Mouse (Mus musculus): ENCODE results near the gene A930017K11Rik. TPM values are rescaled to one million over a fixed set of nuclear protein-coding genes. Genes with fewer than 3 reads are reported as not detected.
A peak's percentile ranks its signal among the peaks of the same experiment; 100 is the strongest.

Gene A930017K11Rik
- total and polyA plus RNA-seq, 3 experiments = not detected

DNA sequence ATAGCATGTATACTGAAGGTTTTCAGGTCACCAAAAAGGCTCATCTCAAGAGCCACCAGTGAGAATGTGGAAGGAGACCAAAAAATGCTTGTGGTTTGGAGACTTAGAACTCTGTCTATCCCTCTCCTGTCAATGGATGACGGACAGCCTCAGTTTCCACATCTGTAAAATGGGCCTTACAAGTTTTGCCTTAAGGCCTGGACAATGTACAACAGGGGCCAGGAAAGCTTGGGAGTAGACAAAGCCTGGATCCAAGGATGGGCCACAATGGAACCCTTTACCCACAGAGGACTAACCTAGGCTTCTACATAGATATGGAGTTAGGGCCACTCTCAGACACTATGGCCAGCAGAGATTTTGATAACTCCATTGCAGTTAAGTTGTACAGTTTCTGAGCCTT lies 31.7 kb upstream of the A930017K11Rik start:
- Histone ChIP-seq H3K4me1 (ENCODE audit: control insufficient read depth in 1 of 2, insufficient read depth in 2 of 2, low read length in 2 of 2) (peaks cover 5 to 13% of the 10 kb centered on the region in 2 experiments; a peak in 3 of 4 replicates), H3K4me3 (ENCODE audit: control insufficient read depth in 1 of 2, insufficient read depth in 1 of 2, low read depth in 2 of 2, low read length in 2 of 2) (peak overlapping the region in 1 of 2 experiments; percentile 63; a peak in 1 of 4 replicates), H3K79me2 (ENCODE audit: control insufficient read depth, insufficient read depth, low read length, poor library complexity) (peaks cover 32% of the 10 kb centered on the region), H3K36me3 (ENCODE audit: control insufficient read depth in 1 of 2, insufficient read depth in 2 of 2, low read length in 2 of 2) (peaks cover 0 to 13% of the 10 kb centered on the region in 2 experiments; a peak in 2 of 4 replicates), H3K27me3 (ENCODE audit: control insufficient read depth in 1 of 2, insufficient read depth in 2 of 2, low read length in 2 of 2) (no peaks in the 10 kb centered on the region), H3K9me3 (replicated peaks; ENCODE audit: insufficient read depth, low read length) (no peaks in the 10 kb centered on the region), H3K9ac (ENCODE audit: control insufficient read depth, low read depth, low read length, poor library complexity, severe bottlenecking) (no peak overlapping the region), H3K27ac (ENCODE audit: control insufficient read depth, low read depth, low read length) (no peak overlapping the region)
- no peak for DNase-seq (ENCODE audit: low read depth, low spot score)
- 0 out of 2 replicates have a peak, but pooled peaks have one; percentile 9 for TF ChIP-seq TBP (IDR thresholded peaks at IDR 0.05; ENCODE audit: low read depth, low read length)
- TF ChIP-seq HCFC1 (IDR thresholded peaks at IDR 0.05; ENCODE audit: low read depth, low read length) = peak; percentile 38; the same call in 1 of the 2 replicates
- TF ChIP-seq MAZ (IDR thresholded peaks at IDR 0.05; ENCODE audit: low read depth, low read length) = no peak

DNA sequence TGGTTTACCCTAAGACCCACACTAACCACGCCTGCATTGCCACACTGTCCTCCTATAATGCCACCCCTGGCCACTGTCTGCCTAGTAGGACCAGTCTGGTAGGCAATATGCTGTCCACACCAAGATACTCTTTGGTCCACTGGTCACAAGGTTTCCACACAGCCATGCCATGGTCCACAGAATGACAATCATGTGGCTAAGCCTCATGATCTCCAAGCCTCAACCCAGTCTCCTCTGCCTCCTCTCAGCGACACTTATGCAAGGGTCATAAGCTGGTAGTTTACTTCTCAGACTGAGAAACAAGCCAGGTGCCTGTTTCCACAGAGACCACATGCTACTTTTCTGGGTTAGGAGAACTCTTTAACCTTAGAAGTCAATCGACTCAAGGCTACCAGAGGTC lies 30.5 kb upstream of the A930017K11Rik start:
- no peak overlapping the region for H3K4me3 ChIP-seq (ENCODE audit: control insufficient read depth in 1 of 2, insufficient read depth in 1 of 2, low read depth in 2 of 2, low read length in 2 of 2)
- H3K9me3 ChIP-seq (replicated peaks; ENCODE audit: insufficient read depth, low read length) = no peaks in the 10 kb centered on the region
- H3K27me3 ChIP-seq (ENCODE audit: control insufficient read depth in 1 of 2, insufficient read depth in 2 of 2, low read length in 2 of 2) = no peaks in the 10 kb centered on the region
- no peak for DNase-seq (ENCODE audit: low read depth, low spot score)
- H3K4me1 ChIP-seq (ENCODE audit: control insufficient read depth in 1 of 2, insufficient read depth in 2 of 2, low read length in 2 of 2) = peaks cover 5 to 13% of the 10 kb centered on the region in 2 experiments; a peak in 3 of 4 replicates
- TF ChIP-seq CTCF (IDR thresholded peaks at IDR 0.05 in 2 of 3, conservative IDR thresholded peaks at IDR 0.05 in 1 of 3; ENCODE audit: control insufficient read depth in 1 of 3, insufficient read depth in 1 of 3, low read depth in 2 of 3, low read length in 3 of 3, poor library complexity in 1 of 3, severe bottlenecking in 1 of 3) = no peak
- TF ChIP-seq E2F4 (IDR thresholded peaks at IDR 0.05; ENCODE audit: borderline replicate concordance, low read depth, low read length) = no peak
- no peak for TF ChIP-seq MAFK (IDR thresholded peaks at IDR 0.05; ENCODE audit: borderline replicate concordance, low read depth, low read length)
- no peak for TF ChIP-seq GABPA (IDR thresholded peaks at IDR 0.05; ENCODE audit: low read depth, low read length)
- no peak for TF ChIP-seq RCOR1 (IDR thresholded peaks at IDR 0.05; ENCODE audit: low read depth, low read length)
- no peak for TF ChIP-seq TBP (IDR thresholded peaks at IDR 0.05; ENCODE audit: low read depth, low read length)
- no peak for TF ChIP-seq SIN3A (IDR thresholded peaks at IDR 0.05; ENCODE audit: low read length)
- TF ChIP-seq USF2 (IDR thresholded peaks at IDR 0.05; ENCODE audit: borderline replicate concordance in 1 of 2, insufficient read depth in 1 of 2, low read depth in 1 of 2, low read length in 2 of 2) = no peak
- TF ChIP-seq NELFE (IDR thresholded peaks at IDR 0.05; ENCODE audit: low read depth, low read length) = no peak
- TF ChIP-seq MYC (IDR thresholded peaks at IDR 0.05; ENCODE audit: low read depth, low read length) = no peak
- no peak for TF ChIP-seq ZKSCAN1 (IDR thresholded peaks at IDR 0.05; ENCODE audit: low read depth, low read length)
- no peak for TF ChIP-seq TCF12 (IDR thresholded peaks at IDR 0.05; ENCODE audit: low read depth, low read length)
- TF ChIP-seq GATA1 (IDR thresholded peaks at IDR 0.05; ENCODE audit: low read depth, low read length) = no peak
- TF ChIP-seq UBTF (IDR thresholded peaks at IDR 0.05; ENCODE audit: borderline replicate concordance, insufficient read depth, low read depth, low read length) = no peak
- no peak for TF ChIP-seq MXI1 (IDR thresholded peaks at IDR 0.05; ENCODE audit: low read depth, low read length)
- H3K9ac ChIP-seq (ENCODE audit: control insufficient read depth, low read depth, low read length, poor library complexity, severe bottlenecking) = no peak overlapping the region
- peaks cover 33% of the 10 kb centered on the region for H3K79me2 ChIP-seq (ENCODE audit: control insufficient read depth, insufficient read depth, low read length, poor library complexity)
- H3K27ac ChIP-seq (ENCODE audit: control insufficient read depth, low read depth, low read length) = no peak overlapping the region
- peaks cover 0 to 13% of the 10 kb centered on the region in 2 experiments; a peak in 2 of 4 replicates for H3K36me3 ChIP-seq (ENCODE audit: control insufficient read depth in 1 of 2, insufficient read depth in 2 of 2, low read length in 2 of 2)

All from MEL (cell line).